Mouse (Mus musculus) MEL-GATA-1-ER (cell line): ENCODE measurements around the gene Eif2b3.

Experiments used
- DNase-seq: peaks from one replicate; pipeline ENCODE4 v3.0.0-alpha.2; 2012; ENCODE audit warnings: low read depth; ENCODE audit errors: extremely low read depth

The Eif2b3 gene

DNA sequence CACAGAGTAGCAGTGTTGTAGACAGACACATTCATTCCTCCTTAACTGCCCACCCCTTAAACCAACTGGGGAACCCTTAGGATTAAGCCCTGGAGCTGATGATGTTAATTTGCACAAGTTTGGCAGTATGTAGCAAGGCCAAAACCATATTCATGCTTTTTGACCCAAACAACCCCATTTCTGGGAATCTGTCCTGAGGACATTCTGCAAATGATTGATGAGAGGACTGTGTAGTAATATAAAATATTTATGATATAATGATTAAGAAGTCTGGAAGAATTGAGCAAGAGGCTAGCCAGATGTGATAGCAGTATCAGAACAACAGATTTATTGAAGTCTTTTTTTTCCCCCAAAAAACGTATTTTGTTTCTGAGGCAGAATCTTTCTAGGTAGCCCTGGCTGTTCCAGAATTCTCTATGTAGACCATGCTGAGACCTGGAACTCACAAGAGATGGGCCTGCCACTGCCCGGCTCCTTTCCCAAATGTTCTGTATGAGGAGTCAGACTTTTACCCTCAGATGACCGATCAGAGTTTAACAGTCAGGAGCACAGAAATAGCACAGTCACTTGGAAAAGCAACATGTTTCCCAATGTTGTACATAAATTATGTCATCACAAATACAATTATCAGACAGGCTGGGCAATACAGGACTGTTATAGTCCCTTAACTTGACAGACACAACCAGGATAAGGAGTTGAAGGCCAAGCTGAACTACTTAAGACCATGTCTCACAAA lies 75.6 kb downstream of the Eif2b3 start:
- DNase-seq: no peak

- no peak for DNase-seq
Measured at GRCm38 (mm10) chr4:117095551-117096452, 76.6 kb downstream of the Eif2b3 start, which contains the start of gene Ptch2. Ptch2 (plus strand) TSS chr4:117096075.

- DNase-seq: no peak
Measured at GRCm38 (mm10) chr4:117096666-117097065, 77.5 kb downstream of the Eif2b3 start.

DNA sequence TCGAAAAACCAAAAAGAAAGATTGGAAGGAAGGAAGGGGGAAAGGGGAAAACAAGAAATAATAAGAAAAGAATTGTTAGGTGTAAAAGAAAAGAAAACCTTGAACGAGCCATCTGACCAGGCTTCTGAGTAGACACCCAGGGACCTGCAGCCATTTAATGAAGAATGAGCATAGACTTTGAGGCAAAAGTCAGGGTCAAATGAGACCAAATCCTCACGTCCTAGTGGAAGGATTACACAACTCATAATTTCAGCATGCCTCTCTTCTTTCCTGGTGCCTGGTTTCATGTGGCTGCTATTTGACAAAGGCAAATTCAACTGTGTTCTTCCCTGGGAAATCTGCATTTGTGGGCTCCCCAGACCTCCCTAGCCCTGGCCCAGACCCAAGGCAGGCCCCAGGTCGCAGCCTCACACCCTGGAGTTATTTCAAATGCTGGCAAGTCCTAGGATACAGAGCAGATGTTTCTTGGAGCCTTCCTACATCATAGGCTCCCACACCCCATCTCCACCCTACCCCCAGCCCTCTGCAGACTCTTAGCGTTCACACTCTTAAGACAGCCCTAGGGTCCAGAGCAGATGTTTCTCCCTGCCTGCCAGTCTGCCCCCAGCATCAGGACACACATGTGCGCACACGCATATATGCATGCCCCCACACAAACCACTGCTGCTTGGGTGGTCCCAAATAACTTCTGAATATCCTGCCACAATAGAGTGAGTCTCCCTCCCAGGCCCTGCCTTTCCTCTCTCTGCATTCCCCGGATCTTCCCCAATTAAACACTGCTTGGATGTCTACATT lies 79.0 kb downstream of the Eif2b3 start:
- DNase-seq: no peak

GRCm38 (mm10) chr4:117098764-117099036 lies 79.5 kb downstream of the Eif2b3 start:
- no peak for DNase-seq

DNA sequence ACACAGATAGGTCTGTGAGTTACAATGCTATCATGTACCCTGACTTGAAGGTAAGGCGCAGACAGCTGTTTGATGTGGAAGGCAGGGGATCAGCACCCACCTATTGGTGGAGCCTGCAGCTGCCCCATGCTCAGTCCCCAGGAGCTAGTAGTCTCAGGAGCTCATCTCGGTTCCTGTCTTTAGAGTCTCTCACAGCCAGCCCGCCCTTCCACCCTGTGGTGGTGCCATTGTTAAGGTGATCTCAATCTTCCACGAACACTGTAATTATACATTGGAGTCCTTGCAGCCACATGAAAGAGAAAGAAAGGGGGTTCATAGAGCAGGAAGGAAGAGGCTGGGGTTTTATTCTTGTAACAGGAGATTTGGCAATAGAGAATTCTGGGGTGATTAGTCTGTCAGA lies 80.8 kb downstream of the Eif2b3 start:
- no peak for DNase-seq

DNA sequence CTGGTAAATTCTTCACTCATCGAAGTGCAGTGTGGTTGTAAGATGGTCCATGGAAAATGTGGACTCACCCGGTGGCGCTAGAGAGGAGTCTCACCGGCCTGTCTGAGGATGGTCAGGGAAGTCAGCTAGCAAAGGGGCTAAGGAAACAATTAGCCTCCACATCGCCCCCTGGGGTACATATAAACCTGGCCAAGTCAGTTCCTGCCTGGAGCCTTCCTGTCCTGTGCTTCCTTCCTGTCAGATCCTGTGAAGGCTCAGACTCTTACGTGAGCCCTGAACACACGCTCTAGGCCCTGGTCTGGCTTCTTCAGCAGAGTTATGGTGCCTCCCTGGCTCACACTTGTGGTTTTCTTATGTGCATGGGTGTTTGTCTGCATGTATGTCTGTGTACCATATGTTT lies 82.0 kb downstream of the Eif2b3 start:
- no peak for DNase-seq

DNA sequence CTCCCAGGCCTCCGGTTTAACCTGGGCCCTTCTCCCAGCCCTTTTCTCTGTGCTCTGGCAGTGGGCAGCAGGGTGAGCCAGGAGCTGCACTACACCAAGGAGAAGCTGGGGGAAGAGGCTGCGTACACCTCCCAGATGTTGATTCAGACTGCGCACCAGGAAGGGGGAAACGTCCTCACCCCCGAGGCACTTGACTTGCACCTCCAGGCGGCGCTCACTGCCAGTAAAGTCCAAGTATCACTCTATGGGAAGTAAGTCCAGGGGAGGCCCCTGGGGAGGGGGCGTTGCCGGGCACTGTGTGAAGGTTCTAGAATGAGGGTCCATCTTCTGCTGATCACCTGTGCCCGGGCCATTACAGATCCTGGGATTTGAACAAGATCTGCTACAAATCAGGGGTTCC lies 85.5 kb downstream of the Eif2b3 start:
- no peak for DNase-seq

GRCm38 (mm10) chr4:117105127-117105526 lies 85.9 kb downstream of the Eif2b3 start:
- DNase-seq: no peak

DNA sequence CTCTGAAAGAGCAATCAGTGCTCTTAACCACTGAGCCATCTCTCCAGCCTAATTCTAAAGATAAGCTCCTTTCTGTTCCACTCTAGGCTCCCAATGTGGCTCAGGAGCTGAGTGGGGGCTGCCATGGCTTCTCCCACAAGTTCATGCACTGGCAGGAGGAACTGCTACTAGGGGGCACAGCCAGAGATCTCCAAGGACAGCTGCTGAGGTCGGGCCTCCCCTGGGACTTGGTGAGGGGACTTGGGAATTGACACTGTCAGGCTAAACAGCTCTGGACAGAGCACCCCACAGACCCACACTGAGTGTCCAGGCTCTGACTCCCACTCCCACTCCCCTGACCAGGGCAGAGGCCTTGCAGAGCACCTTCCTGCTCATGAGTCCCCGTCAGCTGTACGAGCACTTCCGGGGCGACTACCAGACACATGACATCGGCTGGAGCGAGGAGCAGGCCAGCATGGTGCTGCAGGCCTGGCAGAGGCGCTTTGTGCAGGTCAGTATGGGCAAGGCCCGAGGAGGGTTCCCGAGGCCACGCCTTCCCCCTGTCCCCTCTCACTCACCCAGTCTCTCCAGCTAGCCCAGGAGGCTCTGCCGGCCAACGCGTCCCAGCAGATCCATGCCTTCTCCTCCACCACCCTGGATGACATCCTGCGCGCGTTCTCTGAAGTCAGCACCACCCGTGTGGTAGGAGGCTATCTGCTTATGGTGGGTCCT lies 88.8 kb downstream of the Eif2b3 start:
- no peak for DNase-seq

DNA sequence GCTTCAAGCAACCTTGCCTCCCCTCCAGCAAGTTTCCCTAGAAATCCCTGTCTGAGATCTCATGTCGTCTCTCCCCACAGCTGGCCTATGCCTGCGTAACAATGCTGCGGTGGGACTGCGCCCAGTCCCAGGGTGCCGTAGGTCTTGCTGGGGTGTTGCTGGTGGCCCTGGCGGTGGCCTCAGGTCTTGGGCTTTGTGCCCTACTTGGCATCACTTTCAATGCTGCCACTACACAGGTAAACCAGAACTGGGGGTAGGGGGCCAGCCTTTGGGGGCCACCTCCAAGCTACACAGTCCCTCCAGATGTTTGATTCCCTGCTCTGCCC lies 89.3 kb downstream of the Eif2b3 start:
- no peak for DNase-seq

DNA sequence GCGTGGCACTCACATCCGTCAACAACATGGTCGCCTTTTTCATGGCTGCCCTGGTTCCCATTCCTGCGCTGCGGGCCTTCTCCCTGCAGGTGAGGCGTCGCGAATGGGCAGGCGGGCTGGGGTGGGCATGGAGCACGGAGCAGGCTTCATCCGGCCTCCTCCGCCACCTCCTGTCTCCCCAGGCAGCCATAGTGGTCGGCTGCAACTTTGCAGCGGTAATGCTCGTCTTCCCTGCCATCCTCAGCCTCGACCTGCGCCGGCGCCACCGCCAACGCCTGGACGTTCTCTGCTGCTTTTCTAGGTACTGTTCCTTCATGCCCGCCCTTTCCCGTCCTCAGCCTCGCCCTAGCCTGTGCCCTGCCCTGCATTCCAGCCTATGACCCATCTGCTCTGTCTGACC lies 90.1 kb downstream of the Eif2b3 start:
- no peak for DNase-seq

- no peak for DNase-seq
Measured at GRCm38 (mm10) chr4:117110249-117110648, 91.0 kb downstream of the Eif2b3 start.

DNA sequence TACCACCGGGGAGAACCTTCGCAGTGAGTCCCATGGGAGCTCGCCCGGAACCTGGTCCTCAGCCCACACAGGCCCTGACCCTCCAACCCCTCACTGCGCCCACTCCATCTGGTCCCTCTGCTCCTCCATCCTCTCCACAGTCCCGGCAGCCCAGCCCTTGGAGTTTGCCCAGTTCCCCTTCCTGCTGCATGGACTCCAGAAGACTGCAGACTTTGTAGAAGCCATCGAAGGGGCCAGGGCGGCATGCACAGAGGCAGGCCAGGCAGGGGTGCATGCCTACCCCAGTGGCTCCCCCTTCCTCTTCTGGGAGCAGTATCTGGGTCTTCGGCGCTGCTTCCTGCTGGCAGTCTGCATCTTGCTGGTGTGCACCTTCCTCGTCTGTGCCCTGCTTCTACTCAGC lies 91.8 kb downstream of the Eif2b3 start:
- no peak for DNase-seq

GRCm38 (mm10) chr4:117113237-117113636 lies 94.0 kb downstream of the Eif2b3 start:
- DNase-seq: no peak

DNA sequence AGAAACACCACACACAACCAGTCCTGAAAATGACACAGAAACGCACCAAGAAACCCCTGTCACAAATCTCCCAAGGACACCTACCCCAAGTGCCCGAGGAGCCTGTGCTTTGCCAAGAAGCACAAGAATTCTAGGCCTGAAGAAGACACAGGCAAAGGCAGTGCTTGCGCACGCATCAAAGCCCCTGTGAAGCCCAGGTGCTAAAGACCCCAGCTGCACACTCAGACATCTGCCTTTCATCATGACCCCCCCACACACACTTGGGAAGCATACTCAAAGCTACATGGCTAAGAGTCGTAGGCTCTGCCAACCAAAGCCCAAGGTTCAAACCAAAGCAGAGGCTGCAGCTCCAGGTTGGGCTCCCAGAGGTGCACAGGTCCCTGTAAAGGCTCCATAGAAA lies 96.4 kb downstream of the Eif2b3 start:
- no peak for DNase-seq

- no peak for DNase-seq
Measured at GRCm38 (mm10) chr4:117117931-117118330, 98.7 kb downstream of the Eif2b3 start.

DNA sequence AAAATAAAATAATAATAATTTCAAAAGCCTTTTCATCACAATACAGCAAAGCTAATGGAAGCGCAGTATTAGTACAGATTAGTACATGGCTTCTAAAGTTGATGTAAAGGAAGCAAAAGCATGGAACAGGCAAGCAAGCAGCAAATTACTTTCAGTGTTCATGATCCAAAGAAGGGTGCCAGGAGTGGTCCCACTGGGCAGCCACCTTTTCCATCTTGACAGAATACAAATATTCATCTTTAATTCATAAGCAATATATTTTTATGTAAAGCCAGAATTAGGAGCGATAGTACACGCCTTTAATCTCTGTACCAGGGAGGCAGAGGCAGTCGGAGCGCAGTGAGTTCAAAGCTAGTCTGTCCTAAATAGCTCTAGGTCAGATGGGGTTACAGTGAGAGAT lies 100.4 kb downstream of the Eif2b3 start:
- DNase-seq: no peak

GRCm38 (mm10) chr4:117120052-117120444 lies 100.8 kb downstream of the Eif2b3 start:
- no peak for DNase-seq

DNA sequence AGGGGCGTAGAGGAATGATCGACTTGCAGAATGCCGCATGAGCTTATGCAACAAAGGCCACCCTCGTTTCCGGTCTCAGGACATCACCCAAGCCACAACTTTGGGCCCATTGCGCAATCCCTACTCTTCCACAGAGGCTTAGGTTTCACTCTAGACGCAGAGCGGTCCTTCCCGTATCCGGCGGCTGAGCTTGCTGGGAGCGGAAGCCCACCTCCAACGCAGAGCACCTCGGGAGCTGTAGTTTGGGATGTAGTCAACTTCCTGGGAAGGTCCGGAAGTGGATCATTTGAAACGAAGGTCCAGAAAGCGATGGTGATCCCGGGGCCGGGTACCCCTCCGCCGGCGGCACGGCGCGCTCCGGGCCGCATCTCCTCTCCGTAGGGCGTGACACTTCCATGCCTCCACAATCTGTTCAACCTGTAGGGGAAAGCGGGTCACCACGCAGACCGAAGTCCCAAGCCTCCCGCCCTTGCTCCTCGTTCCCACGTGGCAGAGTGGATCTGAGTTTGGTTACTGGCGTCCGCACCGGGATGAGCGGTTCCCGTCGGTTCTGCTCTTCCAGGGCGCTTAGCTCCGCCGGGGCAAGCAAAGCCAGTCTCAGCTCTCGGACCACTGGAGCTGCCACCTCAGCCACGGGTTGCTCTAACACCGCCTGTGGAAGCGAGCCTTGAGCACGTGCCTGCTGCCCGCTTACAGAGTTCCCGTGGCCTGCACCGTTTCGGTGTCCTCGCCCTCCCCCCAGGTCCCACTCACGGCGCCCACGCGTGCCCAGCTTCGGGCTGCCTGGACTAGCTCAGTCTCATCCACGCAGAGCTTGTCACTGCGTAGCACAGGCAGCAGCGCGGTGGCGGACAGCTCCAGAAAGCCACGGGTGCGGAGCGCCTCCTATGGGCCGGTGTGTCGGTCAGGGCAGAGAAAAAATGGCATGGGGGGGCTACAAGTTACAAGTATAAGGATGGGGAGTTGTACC lies 101.5 kb downstream of the Eif2b3 start:
- DNase-seq: peak; percentile 99
